Mouse (Mus musculus) intestine, postnatal 0 days (tissue): Measurements from ENCODE around the gene Pde1a. TPM values are rescaled to one million over a fixed set of nuclear protein-coding genes. Genes with fewer than 3 reads are reported as not detected.

Experiments used
- ATAC-seq: fragments of 200-750 bp; cut with Nextera tagmentation; 2 replicates; pipeline ENCODE4 v1.8.0; 2017; ENCODE audit warnings: mild to moderate bottlenecking, moderate TSS enrichment, moderate library complexity
- H3K27ac ChIP-seq: fragments of 300-500 bp; sonication (generic); 2 replicates; pipeline ENCODE4 v1.5.1; 2014; ENCODE audit warnings: mild to moderate bottlenecking, low read depth, low read length, moderate library complexity
- H3K27me3 ChIP-seq: fragments of 300-500 bp; sonication (generic); replicated peaks from 2 replicates; pipeline ENCODE4 v1.6.1; 2014; ENCODE audit warnings: low read length, mixed read lengths; ENCODE audit not compliant: control insufficient read depth, insufficient read depth
- H3K36me3 ChIP-seq: fragments of 300-500 bp; sonication (generic); 2 replicates; pipeline ENCODE4 v1.6.1; 2014; ENCODE audit warnings: mild to moderate bottlenecking, moderate library complexity; ENCODE audit not compliant: control insufficient read depth, insufficient read depth
- H3K4me1 ChIP-seq: fragments of 300-500 bp; sonication (generic); replicated peaks from 2 replicates; pipeline ENCODE4 v1.6.1; 2014; ENCODE audit warnings: antibody characterized with exemption, low read length, mixed read lengths; ENCODE audit not compliant: control insufficient read depth, insufficient read depth
- H3K4me2 ChIP-seq: fragments of 300-500 bp; sonication (generic); replicated peaks from 2 replicates; pipeline ENCODE4 v1.6.1; 2014; ENCODE audit warnings: low read depth, mild to moderate bottlenecking, moderate library complexity
- H3K4me3 ChIP-seq: fragments of 300-500 bp; sonication (generic); 2 replicates; pipeline ENCODE4 v1.5.1; 2014; ENCODE audit warnings: low read depth, low read length
- H3K9ac ChIP-seq: fragments of 300-500 bp; sonication (generic); 2 replicates; pipeline ENCODE4 v1.6.1; 2014; ENCODE audit warnings: mild to moderate bottlenecking, low read depth, low read length
- H3K9me3 ChIP-seq: fragments of 300-500 bp; sonication (generic); 2 replicates; pipeline ENCODE4 v1.6.1; 2016; ENCODE audit warnings: mixed run types; ENCODE audit not compliant: control insufficient read depth
- CTCF ChIP-seq: sonication (generic); IDR thresholded peaks from 2 replicates; pipeline ENCODE4 v1.5.1; 2016; ENCODE audit warnings: low read depth, mild to moderate bottlenecking, control low read depth, antibody characterized with exemption, moderate library complexity
- WGBS: fragments of 180-500 bp; shearing (Covaris S2); extraction: QIAGEN DNeasy Blood & Tissue Kit; methylation state at CpG from one replicate; pipeline ENCODE4 v1.1.7; 2014; 5-methylcytosine and 5-hydroxymethylcytosine counted together
- polyA plus RNA-seq: library from polyadenylated mRNA; unstranded; fragments of >200 nt; fragmentation: Nextera tagmentation; extraction: Ambion mirVana; gene quantifications from 2 replicates; pipeline ENCODE4 v1.2.1, GENCODE M21; 2015

Gene Pde1a
- polyA plus RNA-seq, 1 experiment from 2014 or later, result 14.5 TPM

DNA sequence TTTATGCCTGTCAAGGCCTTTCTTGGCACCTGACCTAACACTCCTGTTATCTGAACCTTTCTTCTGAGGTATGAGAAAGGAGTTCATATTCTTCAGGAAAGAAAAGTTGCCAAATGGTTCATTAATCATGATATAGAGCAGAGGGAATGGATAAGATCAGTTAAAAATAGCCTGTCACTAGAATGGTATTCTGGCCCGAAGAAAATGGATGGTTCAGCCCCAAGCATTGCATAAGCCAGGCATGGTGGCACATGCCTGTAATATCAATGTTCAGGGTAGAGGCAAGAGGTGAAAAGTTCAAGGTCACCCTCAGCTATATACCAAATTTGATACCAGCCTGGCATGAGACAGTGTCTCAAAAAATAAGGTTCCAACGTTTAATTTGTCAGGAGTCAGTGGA, 336.1 kb downstream of the Pde1a start:
- Histone ChIP-seq H3K4me1 (no peaks in the 10 kb centered on the region), H3K9ac (no peak overlapping the region), H3K4me2 (no peak overlapping the region), H3K27ac (no peak overlapping the region), H3K4me3 (no peak overlapping the region), H3K36me3 (no peaks in the 10 kb centered on the region), H3K27me3 (no peaks in the 10 kb centered on the region), H3K9me3 (no peaks in the 10 kb centered on the region)
- 71% methylated on average over 2 of the region's 2 CpGs for WGBS
- no peak for ATAC-seq
- no peak for TF ChIP-seq CTCF

DNA sequence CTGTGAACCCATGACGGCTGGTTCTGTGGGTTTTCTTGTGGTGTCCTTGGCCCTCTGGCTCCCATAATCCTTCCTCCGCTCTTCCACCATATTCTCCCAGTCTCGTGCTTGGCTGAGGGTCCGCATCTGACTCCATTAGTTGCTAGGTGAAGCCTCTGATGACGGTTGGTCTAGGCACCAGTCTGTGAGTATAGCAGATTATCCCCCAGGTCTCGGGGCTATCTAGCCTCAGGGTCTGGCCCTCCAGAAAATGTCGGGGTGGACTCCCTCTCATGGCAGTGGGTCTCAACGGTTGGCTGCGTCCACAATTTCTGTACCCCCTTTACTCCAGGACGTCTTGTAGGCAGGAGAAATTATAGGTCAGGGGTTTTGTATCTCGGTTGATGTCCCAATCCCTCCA, 342.8 kb downstream of the Pde1a start:
- ATAC-seq, result no peak
- Histone ChIP-seq H3K36me3 (no peaks in the 10 kb centered on the region), H3K4me3 (no peak overlapping the region), H3K4me2 (no peak overlapping the region), H3K4me1 (no peaks in the 10 kb centered on the region), H3K9me3 (no peaks in the 10 kb centered on the region), H3K9ac (no peak overlapping the region), H3K27me3 (no peaks in the 10 kb centered on the region), H3K27ac (no peak overlapping the region)
- TF ChIP-seq CTCF, result no peak
- WGBS, result 86% methylated on average over 11 of the region's 11 CpGs

DNA sequence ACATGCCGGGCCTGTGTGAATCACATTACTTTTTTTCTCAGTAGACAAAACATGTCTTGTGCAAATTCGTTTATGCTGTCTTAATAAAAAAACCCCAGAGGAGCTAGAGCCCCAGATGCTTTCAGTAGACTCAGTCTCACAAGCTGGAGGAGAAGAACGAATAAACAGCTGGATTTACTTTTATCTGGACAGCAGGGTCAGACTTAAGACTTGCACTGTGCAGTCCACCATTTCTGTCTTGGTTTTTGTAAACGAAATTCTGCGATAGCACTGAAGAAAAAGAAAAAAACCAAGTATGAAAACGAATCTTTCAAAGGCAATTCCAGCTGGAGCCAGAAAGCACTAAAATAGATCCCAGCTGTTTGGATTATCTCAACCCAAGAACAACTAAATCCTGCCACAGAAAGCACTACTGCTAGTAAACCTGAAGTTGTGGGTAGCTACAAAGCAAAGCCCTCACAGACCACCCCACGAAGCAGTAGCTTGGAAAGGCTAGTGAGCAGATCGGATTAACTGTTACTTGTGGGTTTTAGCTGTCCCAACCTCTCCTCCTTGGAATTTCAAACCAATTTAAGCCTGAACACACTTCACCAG, 343.6 kb downstream of the Pde1a start:
- Histone ChIP-seq H3K27me3 (no peaks in the 10 kb centered on the region), H3K9ac (no peak overlapping the region), H3K27ac (peak overlapping the region; percentile 41; the same call in 1 of the 2 replicates), H3K4me3 (no peak overlapping the region), H3K4me2 (no peak overlapping the region), H3K36me3 (no peaks in the 10 kb centered on the region), H3K4me1 (no peaks in the 10 kb centered on the region), H3K9me3 (no peaks in the 10 kb centered on the region)
- no peak for ATAC-seq
- TF ChIP-seq CTCF, result no peak
- 52% methylated on average over 8 of the region's 8 CpGs for WGBS

Other genes starting within 250 kb of the Pde1a start
- not detected in 2 replicates for gene Prdx6b, start 163.0 kb upstream of the Pde1a start, polyA plus RNA-seq
- gene Dnajc10, start 186.0 kb upstream of the Pde1a start, polyA plus RNA-seq, result 22.9 and 26.1 TPM in 2 replicates